Mouse (Mus musculus) thymus, adult 2 months (tissue): ENCODE data around the gene Wscd2. TPM values are rescaled to one million over a fixed set of nuclear protein-coding genes. Genes with fewer than 3 reads are reported as not detected.

Source experiments
- DNase-seq: peaks from one replicate; pipeline ENCODE4 v3.0.0; 2021
- H3K27ac ChIP-seq: fragments of 200-500 bp; 2 replicates; pipeline ENCODE4 v1.5.1; 2012; ENCODE audit warnings: low read length, control low read depth; ENCODE audit not compliant: control insufficient read depth, insufficient read depth
- H3K27me3 ChIP-seq: fragments of 200-500 bp; 2 replicates; pipeline ENCODE4 v1.6.1; 2012; ENCODE audit warnings: mild to moderate bottlenecking, low read length, moderate library complexity, mixed read lengths; ENCODE audit not compliant: control insufficient read depth, insufficient read depth
- H3K36me3 ChIP-seq: fragments of 200-500 bp; 2 replicates; pipeline ENCODE4 v1.6.1; 2012; ENCODE audit warnings: mild to moderate bottlenecking, low read length, moderate library complexity; ENCODE audit not compliant: control insufficient read depth, insufficient read depth
- H3K4me1 ChIP-seq: fragments of 200-500 bp; replicated peaks from 2 replicates; pipeline ENCODE4 v1.6.1; 2012; ENCODE audit warnings: low read length; ENCODE audit not compliant: control insufficient read depth, insufficient read depth
- H3K4me3 ChIP-seq: fragments of 200-500 bp; 2 replicates; pipeline ENCODE4 v1.5.1; 2012; ENCODE audit warnings: mild to moderate bottlenecking, low read length, control low read depth, moderate library complexity; ENCODE audit not compliant: control insufficient read depth, insufficient read depth
- CTCF ChIP-seq: fragments of 200-500 bp; IDR thresholded peaks from 2 replicates; pipeline ENCODE4 v1.5.1; 2012; ENCODE audit warnings: mild to moderate bottlenecking, control low read depth, low read length, moderate library complexity, borderline replicate concordance; ENCODE audit not compliant: control insufficient read depth, poor library complexity, insufficient read depth; ENCODE audit errors: extremely low read depth
- POLR2A ChIP-seq: fragments of 200-500 bp; IDR thresholded peaks from 2 replicates; pipeline ENCODE4 v1.6.1; 2012; ENCODE audit warnings: mild to moderate bottlenecking, low read length, control low read depth, moderate library complexity; ENCODE audit not compliant: control insufficient read depth, poor library complexity, insufficient read depth; ENCODE audit errors: extremely low read depth
- WGBS: fragments of 180-500 bp; shearing (Covaris S2); methylation state at CpG from one replicate; pipeline ENCODE4 v1.1.7; 2018; 5-methylcytosine and 5-hydroxymethylcytosine counted together
- polyA plus RNA-seq: library from polyadenylated mRNA; depleted of rRNA; stranded (reverse); fragments of >200 nt; gene quantifications from 2 replicates; pipeline ENCODE4 v1.2.3, GENCODE M21; 2012

Gene Wscd2
- polyA plus RNA-seq, 1 experiment = 1.2 TPM

GRCm38 (mm10) chr5:113476816-113477215, 13.3 kb upstream of the Wscd2 start:
- Histone ChIP-seq H3K27ac (no peak overlapping the region), H3K36me3 (no peaks in the 10 kb centered on the region), H3K4me3 (no peak overlapping the region), H3K4me1 (no peaks in the 10 kb centered on the region), H3K27me3 (no peaks in the 10 kb centered on the region)
- 60% methylated on average over 6 of the region's 6 CpGs for WGBS
- TF ChIP-seq POLR2A (no peak), CTCF (no peak)
- DNase-seq = no peak

DNA sequence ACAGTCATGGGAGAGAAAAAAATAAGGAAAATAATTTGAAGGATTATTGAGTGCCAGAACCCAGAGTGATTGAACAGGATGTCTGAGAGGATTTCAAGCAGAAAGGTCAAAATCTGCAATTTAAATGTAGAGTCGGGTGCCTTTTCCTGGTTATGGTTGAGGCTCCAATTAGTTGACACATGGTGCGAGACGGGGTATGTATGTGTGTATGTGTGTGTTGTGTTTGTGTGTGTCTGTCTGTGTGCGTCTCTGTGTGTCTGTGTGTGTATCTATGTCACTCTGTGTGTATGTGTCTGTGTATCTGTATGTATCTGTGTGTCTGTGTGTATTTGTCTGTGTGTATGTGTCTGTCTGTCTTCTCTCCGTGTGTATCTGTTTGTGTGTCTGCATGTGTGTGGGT, 11.1 kb upstream of the Wscd2 start:
- no peak for TF ChIP-seq POLR2A
- TF ChIP-seq CTCF = no peak
- no peak overlapping the region for H3K27ac ChIP-seq
- H3K4me3 ChIP-seq = no peak overlapping the region
- H3K4me1 ChIP-seq = no peaks in the 10 kb centered on the region
- no peaks in the 10 kb centered on the region for H3K27me3 ChIP-seq
- DNase-seq = no peak
- H3K36me3 ChIP-seq = no peaks in the 10 kb centered on the region
- 86% methylated on average over 5 of the region's 5 CpGs for WGBS

- WGBS = 81% methylated on average over 5 of the region's 5 CpGs
- no peak overlapping the region for H3K27ac ChIP-seq
Measured at GRCm38 (mm10) chr5:113480451-113480850, 9.7 kb upstream of the Wscd2 start.

GRCm38 (mm10) chr5:113485584-113486162, 4.5 kb upstream of the Wscd2 start:
- no peak for DNase-seq
- Histone ChIP-seq H3K4me3 (no peak overlapping the region), H3K36me3 (no peaks in the 10 kb centered on the region), H3K27ac (no peak overlapping the region), H3K27me3 (no peaks in the 10 kb centered on the region; the same call in 1 of the 2 replicates), H3K4me1 (no peaks in the 10 kb centered on the region)
- 86% methylated on average over 11 of the region's 11 CpGs for WGBS
- no peak for TF ChIP-seq CTCF
- no peak for TF ChIP-seq POLR2A

More at GRCm38 (mm10) chr5:113480451-113480850, 9.7 kb upstream of the Wscd2 start:
- Histone ChIP-seq H3K36me3 (no peaks in the 10 kb centered on the region), H3K27me3 (no peaks in the 10 kb centered on the region), H3K4me3 (no peak overlapping the region), H3K4me1 (no peaks in the 10 kb centered on the region)
- TF ChIP-seq CTCF (no peak), POLR2A (no peak)
- DNase-seq = no peak

DNA sequence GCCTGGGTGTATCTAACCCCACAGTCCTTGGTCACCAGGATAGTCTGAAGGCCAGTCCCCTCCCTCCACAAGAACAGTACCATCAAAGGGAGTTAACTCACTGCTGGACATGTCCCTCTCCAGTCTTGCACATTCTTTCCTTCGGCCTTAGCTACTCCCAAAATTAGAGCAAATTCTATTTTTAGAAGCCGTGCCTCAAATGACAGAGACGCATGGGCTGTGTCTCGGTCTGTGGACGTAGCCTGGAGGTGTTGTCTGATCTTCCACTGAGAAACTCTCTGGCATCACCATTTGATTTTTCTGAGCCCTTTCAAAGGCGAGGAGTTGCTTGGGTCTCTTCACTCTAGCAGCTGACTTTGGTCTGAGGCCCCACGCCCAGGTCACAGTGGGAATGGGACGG, 2.3 kb upstream of the Wscd2 start:
- Histone ChIP-seq H3K27me3 (no peaks in the 10 kb centered on the region; the same call in 1 of the 2 replicates), H3K4me3 (no peak overlapping the region), H3K36me3 (no peaks in the 10 kb centered on the region), H3K27ac (no peak overlapping the region), H3K4me1 (no peaks in the 10 kb centered on the region)
- DNase-seq = no peak
- TF ChIP-seq POLR2A = no peak
- no peak for TF ChIP-seq CTCF
- WGBS = 84% methylated on average over 8 of the region's 8 CpGs

GRCm38 (mm10) chr5:113489617-113490016, 516 bp upstream of the Wscd2 start:
- Histone ChIP-seq H3K27me3 (no peaks in the 10 kb centered on the region; the same call in 1 of the 2 replicates), H3K4me3 (no peak overlapping the region)
- 91% methylated on average over 9 of the region's 9 CpGs for whole genome bisulfite sequencing

DNA sequence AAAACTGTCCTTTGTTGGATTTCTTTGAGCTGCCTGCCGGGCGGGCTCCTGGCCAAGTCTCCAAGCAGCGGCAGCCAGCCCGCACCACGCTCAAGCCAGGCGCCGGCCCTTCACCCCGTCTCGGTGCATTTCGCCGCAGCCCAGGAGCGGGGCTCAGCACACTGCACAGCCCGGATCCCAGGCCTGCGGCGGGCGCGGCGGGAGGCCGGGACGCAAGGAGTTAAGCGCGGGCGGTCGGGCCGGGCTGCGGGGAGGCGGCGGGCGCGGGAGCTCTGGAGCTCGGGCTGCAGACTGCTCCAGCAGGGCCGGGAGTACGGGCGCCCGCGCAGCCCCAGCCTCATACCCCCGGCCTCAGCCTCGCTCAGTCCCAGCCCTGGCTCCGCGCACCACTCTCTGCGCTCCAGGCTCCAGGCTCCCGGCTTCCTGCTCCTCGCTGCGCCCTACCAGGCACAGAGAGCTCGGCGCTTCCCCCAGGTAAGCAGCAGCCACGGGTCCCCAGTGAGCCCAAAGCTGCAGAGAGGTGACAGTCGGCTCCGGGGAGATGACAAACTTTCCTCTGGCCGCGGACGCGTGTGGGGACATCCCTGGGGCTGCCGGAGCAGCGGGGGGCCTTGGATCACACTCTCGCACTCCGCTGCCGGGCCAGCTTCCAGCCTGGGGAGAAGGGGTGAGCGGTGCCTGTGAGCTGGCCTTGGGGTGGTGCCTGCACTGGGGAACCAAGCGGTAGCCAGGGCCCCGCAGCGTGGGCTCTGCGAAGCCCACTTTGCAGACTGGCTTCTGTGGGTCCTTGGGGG, 531 bp downstream of the Wscd2 start:
- no peak overlapping the region for H3K27ac ChIP-seq
- H3K27me3 ChIP-seq = no peaks in the 10 kb centered on the region; the same call in 1 of the 2 replicates
- no peaks in the 10 kb centered on the region for H3K36me3 ChIP-seq
- 7% methylated on average over 57 of the region's 63 CpGs for WGBS
- TF ChIP-seq POLR2A = no peak
- H3K4me1 ChIP-seq = no peaks in the 10 kb centered on the region
- no peak for DNase-seq
- no peak overlapping the region for H3K4me3 ChIP-seq

More at GRCm38 (mm10) chr5:113489617-113490016, 516 bp upstream of the Wscd2 start:
- no peaks in the 10 kb centered on the region for H3K4me1 ChIP-seq
- DNase-seq = no peak
- no peak overlapping the region for H3K27ac ChIP-seq
- TF ChIP-seq CTCF (no peak), POLR2A (no peak)
- no peaks in the 10 kb centered on the region for H3K36me3 ChIP-seq
